Mouse (Mus musculus): ENCODE data around the gene Trappc1.
A peak's percentile ranks its signal among the peaks of the same experiment; 100 is the strongest.
"Not testable (repeated sequence)": the region's sequence is repeated elsewhere in the genome, so short reads cannot be mapped to it uniquely, and the experiment has no call there.

The Trappc1 gene

GRCm38 (mm10) chr11:69323667-69324111 is at the start of gene Trappc1, which contains the start of gene Cntrob:
TSS of gene Trappc1 (plus strand) at chr11:69323980.
TSS of gene Cntrob (minus strand) at chr11:69323775.
- peak; percentile 97 for DNase-seq (ENCODE audit: low read depth, low spot score)

- DNase-seq (ENCODE audit: low read depth, low spot score) = no peak
Measured at GRCm38 (mm10) chr11:69275650-69276049, 48.1 kb upstream of the Trappc1 start.

GRCm38 (mm10) chr11:69276081-69276480 is 47.7 kb upstream of the Trappc1 start:
- no peak for DNase-seq (ENCODE audit: low read depth, low spot score)

GRCm38 (mm10) chr11:69277267-69277666 is 46.5 kb upstream of the Trappc1 start:
- no peak for DNase-seq (ENCODE audit: low read depth, low spot score)

GRCm38 (mm10) chr11:69291111-69291510 is 32.7 kb upstream of the Trappc1 start:
- no peak for DNase-seq (ENCODE audit: low read depth, low spot score)

- DNase-seq (ENCODE audit: low read depth, low spot score) = no peak
Measured at GRCm38 (mm10) chr11:69295286-69295685, 28.5 kb upstream of the Trappc1 start.

GRCm38 (mm10) chr11:69297799-69298198 is 26.0 kb upstream of the Trappc1 start:
- no peak for DNase-seq (ENCODE audit: low read depth, low spot score)

GRCm38 (mm10) chr11:69298231-69298630 is 25.5 kb upstream of the Trappc1 start:
- DNase-seq (ENCODE audit: low read depth, low spot score) = no peak

GRCm38 (mm10) chr11:69302817-69303216 is 21.0 kb upstream of the Trappc1 start:
- no peak for DNase-seq (ENCODE audit: low read depth, low spot score)

GRCm38 (mm10) chr11:69305291-69305690 is 18.5 kb upstream of the Trappc1 start:
- DNase-seq (ENCODE audit: low read depth, low spot score) = no peak

- DNase-seq (ENCODE audit: low read depth, low spot score) = no peak
Measured at GRCm38 (mm10) chr11:69306039-69306438, 17.7 kb upstream of the Trappc1 start.

- DNase-seq (ENCODE audit: low read depth, low spot score) = no peak
Measured at GRCm38 (mm10) chr11:69311266-69311665, 12.5 kb upstream of the Trappc1 start.

- no peak for DNase-seq (ENCODE audit: low read depth, low spot score)
Measured at GRCm38 (mm10) chr11:69316361-69316760, 7.4 kb upstream of the Trappc1 start.

- not testable (repeated sequence) for DNase-seq (ENCODE audit: low read depth, low spot score)
Measured at GRCm38 (mm10) chr11:69318000-69318399, 5.8 kb upstream of the Trappc1 start.

GRCm38 (mm10) chr11:69321580-69321979 is 2.2 kb upstream of the Trappc1 start:
- DNase-seq (ENCODE audit: low read depth, low spot score) = no peak

GRCm38 (mm10) chr11:69322010-69322409 is 1.8 kb upstream of the Trappc1 start:
- no peak for DNase-seq (ENCODE audit: low read depth, low spot score)

GRCm38 (mm10) chr11:69322693-69323471 is 898 bp upstream of the Trappc1 start:
- no peak for DNase-seq (ENCODE audit: low read depth, low spot score)

GRCm38 (mm10) chr11:69324749-69325148 is 969 bp downstream of the Trappc1 start:
- no peak for DNase-seq (ENCODE audit: low read depth, low spot score)

- DNase-seq (ENCODE audit: low read depth, low spot score) = peak; percentile 83
Measured at GRCm38 (mm10) chr11:69325628-69326407, 2.0 kb downstream of the Trappc1 start, which contains the start of gene Kcnab3. TSS of gene Kcnab3 (plus strand) at chr11:69326258.

- DNase-seq (ENCODE audit: low read depth, low spot score) = no peak
Measured at GRCm38 (mm10) chr11:69326408-69327156, 2.8 kb downstream of the Trappc1 start.

GRCm38 (mm10) chr11:69327157-69327442 is 3.3 kb downstream of the Trappc1 start:
- DNase-seq (ENCODE audit: low read depth, low spot score) = no peak

GRCm38 (mm10) chr11:69327648-69328047 is 3.9 kb downstream of the Trappc1 start:
- no peak for DNase-seq (ENCODE audit: low read depth, low spot score)
